Mouse (Mus musculus) ovary, postnatal 10 days (tissue): Measurements from ENCODE around the gene Map2k5.

Experiments used
- DNase-seq: peaks from one replicate; pipeline ENCODE4 v3.0.0; 2022; ENCODE audit warnings: low spot score

The Map2k5 gene

GRCm38 (mm10) chr9:63377270-63378142 is at the start of gene Map2k5:
Gene Map2k5, minus strand, starts transcription at chr9:63377902.
- peak; percentile 88 for DNase-seq

GRCm38 (mm10) chr9:63421096-63421736 is 43.5 kb upstream of the Map2k5 start:
- no peak for DNase-seq

GRCm38 (mm10) chr9:63420396-63420795 is 42.7 kb upstream of the Map2k5 start:
- DNase-seq: no peak

- DNase-seq: no peak
These were observed 22.5 kb upstream of the Map2k5 start for GRCm38 (mm10) chr9:63400176-63400575.

GRCm38 (mm10) chr9:63399463-63399815 is 21.7 kb upstream of the Map2k5 start:
- no peak for DNase-seq

GRCm38 (mm10) chr9:63398611-63399462 is 21.1 kb upstream of the Map2k5 start, which contains the start of gene 2300009A05Rik:
Gene 2300009A05Rik, minus strand, starts transcription at chr9:63399246.
- DNase-seq: peak; percentile 93

- no peak for DNase-seq
These were observed 17.9 kb upstream of the Map2k5 start for GRCm38 (mm10) chr9:63395612-63396011.

- no peak for DNase-seq
These were observed 13.6 kb upstream of the Map2k5 start for GRCm38 (mm10) chr9:63391307-63391706.

GRCm38 (mm10) chr9:63382761-63383160 is 5.1 kb upstream of the Map2k5 start:
- DNase-seq: no peak

GRCm38 (mm10) chr9:63380326-63380725 is 2.6 kb upstream of the Map2k5 start:
- no peak for DNase-seq

GRCm38 (mm10) chr9:63378174-63378573 is 472 bp upstream of the Map2k5 start:
- DNase-seq: no peak

GRCm38 (mm10) chr9:63373315-63373714 is 4.4 kb downstream of the Map2k5 start:
- DNase-seq: no peak

GRCm38 (mm10) chr9:63372541-63372940 is 5.2 kb downstream of the Map2k5 start:
- DNase-seq: no peak

- no peak for DNase-seq
These were observed 17.3 kb downstream of the Map2k5 start for GRCm38 (mm10) chr9:63360410-63360809.

- no peak for DNase-seq
These were observed 18.7 kb downstream of the Map2k5 start for GRCm38 (mm10) chr9:63359016-63359415.

- no peak for DNase-seq
These were observed 21.0 kb downstream of the Map2k5 start for GRCm38 (mm10) chr9:63356721-63357120.

- DNase-seq: no peak
These were observed 21.4 kb downstream of the Map2k5 start for GRCm38 (mm10) chr9:63356278-63356677.

- no peak for DNase-seq
These were observed 23.5 kb downstream of the Map2k5 start for GRCm38 (mm10) chr9:63354168-63354567.

GRCm38 (mm10) chr9:63350030-63350429 is 27.7 kb downstream of the Map2k5 start:
- no peak for DNase-seq

GRCm38 (mm10) chr9:63349241-63349640 is 28.5 kb downstream of the Map2k5 start:
- DNase-seq: no peak

- DNase-seq: no peak
These were observed 29.6 kb downstream of the Map2k5 start for GRCm38 (mm10) chr9:63348146-63348545.

- DNase-seq: no peak
These were observed 31.7 kb downstream of the Map2k5 start for GRCm38 (mm10) chr9:63346029-63346428.
